Mouse (Mus musculus) bone marrow macrophage, adult 2 months (primary cell): ENCODE results near the gene Ticrr.

Source experiments
- CTCF ChIP-seq: IDR thresholded peaks from 2 replicates; pipeline ENCODE4 v1.5.1; 2012; ENCODE audit warnings: low read depth, mild to moderate bottlenecking, low read length, moderate library complexity
- POLR2A ChIP-seq: IDR thresholded peaks from 2 replicates; pipeline ENCODE4 v1.6.1; 2012; ENCODE audit warnings: mild to moderate bottlenecking, low read depth, low read length, borderline replicate concordance

DNA sequence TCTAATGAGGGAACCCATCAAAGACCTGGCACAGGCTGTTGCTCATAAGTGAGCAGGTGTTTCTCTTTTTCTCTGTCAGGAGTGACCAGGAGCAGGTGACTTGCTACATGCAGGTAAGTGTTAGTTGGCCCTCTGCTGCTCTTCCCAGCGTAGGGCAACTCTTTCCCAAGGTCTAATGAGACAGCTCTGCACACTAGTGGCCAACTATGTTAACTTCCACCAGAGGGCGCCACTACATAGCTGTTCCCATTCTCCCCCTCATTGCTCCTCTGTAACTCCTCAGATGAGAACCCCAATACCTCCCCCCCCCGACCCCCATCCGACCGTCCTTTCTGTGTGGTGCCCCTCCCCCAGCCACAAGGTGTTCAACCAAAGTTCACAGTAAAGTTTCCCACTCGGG lies 47.2 kb upstream of the Ticrr start:
- no peak for TF ChIP-seq POLR2A
- peak; percentile 84 for TF ChIP-seq CTCF
